Mouse (Mus musculus) ES-Bruce4 (cell line): ENCODE measurements around the gene Abat. TPM values are rescaled to one million over a fixed set of nuclear protein-coding genes. Genes with fewer than 3 reads are reported as not detected.

Experiments used
- H3K27ac ChIP-seq: 2 replicates; pipeline ENCODE4 v1.5.1; 2012; ENCODE audit warnings: low read length, inconsistent platforms; ENCODE audit not compliant: insufficient read depth
- H3K27me3 ChIP-seq: 2 replicates; pipeline ENCODE4 v1.6.1; 2012; ENCODE audit warnings: mild to moderate bottlenecking, low read length, inconsistent platforms; ENCODE audit not compliant: control insufficient read depth, poor library complexity, insufficient read depth, severe bottlenecking
- H3K36me3 ChIP-seq: 2 replicates; pipeline ENCODE4 v1.6.1; 2012; ENCODE audit warnings: inconsistent platforms, mild to moderate bottlenecking, low read length, moderate library complexity; ENCODE audit not compliant: control insufficient read depth, poor library complexity, insufficient read depth, severe bottlenecking
- H3K4me1 ChIP-seq: one replicate; pipeline ENCODE4 v1.8.1; 2011; ENCODE audit warnings: low read length; ENCODE audit not compliant: control insufficient read depth, insufficient read depth
- H3K4me3 ChIP-seq: 2 replicates; pipeline ENCODE4 v1.5.1; 2011; ENCODE audit warnings: low read depth, mild to moderate bottlenecking, low read length
- H3K9ac ChIP-seq: 2 replicates; pipeline ENCODE4 v1.6.1; 2012; ENCODE audit warnings: low read depth, mild to moderate bottlenecking, inconsistent platforms; ENCODE audit not compliant: poor library complexity, severe bottlenecking
- H3K9me3 ChIP-seq: replicated peaks from 2 replicates; pipeline ENCODE4 v1.6.1; 2012; ENCODE audit warnings: mild to moderate bottlenecking, low read length, inconsistent platforms; ENCODE audit not compliant: control insufficient read depth, poor library complexity, insufficient read depth, severe bottlenecking
- CTCF ChIP-seq: IDR thresholded peaks from one replicate; pipeline ENCODE4 v1.8.1; 2011; ENCODE audit warnings: low read depth, low read length
- EP300 ChIP-seq: IDR thresholded peaks from 2 replicates; pipeline ENCODE4 v1.6.1; 2011; ENCODE audit warnings: low read depth, low read length; ENCODE audit not compliant: insufficient read depth
- POLR2A ChIP-seq: IDR thresholded peaks from one replicate; pipeline ENCODE4 v1.8.1; 2011; ENCODE audit warnings: low read length; ENCODE audit not compliant: insufficient read depth
- polyA plus RNA-seq: library from polyadenylated mRNA; stranded (reverse); fragments of >200 nt; gene quantifications from 2 replicates; pipeline ENCODE4 v1.2.4, GENCODE M21; 2011; ENCODE audit warnings: low read depth; ENCODE audit not compliant: missing spikeins, insufficient read depth, insufficient read length

Gene Abat
- polyA plus RNA-seq, 1 experiment, result 2.8 TPM

GRCm38 (mm10) chr16:8637217-8638051 is 124.2 kb downstream of the Abat start, which contains the start of the genes Pmm2 and Tmem186:
Pmm2 (plus strand) TSS chr16:8637674.
Tmem186 (minus strand) TSS chr16:8637712.
- Histone ChIP-seq H3K9ac (peak within 1 kb of the TSS; percentile 77), H3K27me3 (no peaks in the 10 kb centered on the region), H3K4me1 (no peaks in the 10 kb centered on the region), H3K4me3 (peak within 1 kb of the TSS; percentile 99), H3K27ac (peak within 1 kb of the TSS; percentile 65), H3K36me3 (peaks cover 5% of the 10 kb centered on the region; the same call in 1 of the 2 replicates), H3K9me3 (no peaks in the 10 kb centered on the region)
- TF ChIP-seq EP300 (no peak), POLR2A (no peak), CTCF (no peak)

DNA sequence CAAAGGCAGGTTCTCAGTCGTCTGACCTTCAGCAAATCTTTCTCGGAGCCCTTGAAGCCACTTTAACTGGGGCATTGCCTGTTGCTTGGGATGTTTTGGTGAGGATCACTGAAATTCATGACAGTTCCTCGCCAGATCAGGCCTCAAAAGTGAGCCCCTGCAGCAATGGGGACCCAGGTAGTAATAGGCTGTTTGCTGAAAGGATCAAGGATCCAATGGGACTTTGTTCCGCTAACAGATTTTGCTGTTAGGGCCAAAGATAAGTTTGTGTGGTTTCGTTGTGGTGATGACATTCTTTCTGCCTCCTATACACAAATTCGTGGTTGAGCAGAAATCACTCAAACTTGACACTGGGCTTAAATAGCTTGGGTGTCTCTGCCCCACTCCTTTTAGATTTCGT is 124.9 kb downstream of the Abat start:
- H3K36me3 ChIP-seq, result peaks cover 5% of the 10 kb centered on the region; the same call in 1 of the 2 replicates
- H3K27me3 ChIP-seq, result no peaks in the 10 kb centered on the region
- peak overlapping the region; percentile 99 for H3K4me3 ChIP-seq
- no peaks in the 10 kb centered on the region for H3K9me3 ChIP-seq
- H3K4me1 ChIP-seq, result no peaks in the 10 kb centered on the region
- no peak overlapping the region for H3K27ac ChIP-seq
- H3K9ac ChIP-seq, result peak overlapping the region; percentile 77
- TF ChIP-seq EP300, result no peak
- no peak for TF ChIP-seq CTCF
- no peak for TF ChIP-seq POLR2A

DNA sequence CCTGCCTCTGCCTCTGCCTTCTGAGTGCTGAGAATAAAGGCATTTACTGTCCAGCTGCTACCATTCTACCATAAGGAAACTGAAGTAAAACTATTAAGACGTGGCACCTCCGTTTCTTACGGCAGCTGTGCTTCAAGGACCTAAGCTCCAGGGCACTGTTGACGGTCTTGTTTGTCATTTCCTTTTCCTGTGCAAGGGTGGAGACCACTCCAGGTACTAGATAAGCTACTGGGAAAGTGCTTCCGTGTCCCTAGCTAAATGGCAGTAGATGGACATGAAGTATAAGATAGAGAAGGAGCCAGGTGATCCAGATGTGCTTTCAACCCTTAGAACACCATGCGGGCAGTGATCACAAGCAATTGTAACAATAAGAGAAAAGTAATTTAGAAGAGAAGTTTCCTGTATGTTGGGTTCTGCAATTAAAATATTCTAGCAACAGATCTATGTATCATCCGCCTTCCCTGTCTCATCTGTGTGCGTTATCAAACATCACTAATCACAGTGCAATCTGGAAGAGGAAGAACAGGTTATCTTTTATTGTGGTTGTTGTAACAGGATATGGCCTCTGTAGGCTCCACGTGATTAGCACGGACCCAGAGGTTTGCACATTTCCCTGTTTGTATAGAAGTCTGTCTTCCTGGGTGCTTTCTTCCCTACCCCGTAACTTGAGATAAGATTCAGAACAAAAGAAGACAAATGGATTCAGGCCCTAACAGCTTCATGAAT is 126.4 kb downstream of the Abat start:
- Histone ChIP-seq H3K9me3 (no peaks in the 10 kb centered on the region), H3K36me3 (peaks cover 5% of the 10 kb centered on the region; the same call in 1 of the 2 replicates), H3K4me3 (no peak overlapping the region), H3K27ac (no peak overlapping the region), H3K27me3 (no peaks in the 10 kb centered on the region), H3K4me1 (no peaks in the 10 kb centered on the region), H3K9ac (no peak overlapping the region)
- TF ChIP-seq POLR2A, result no peak
- TF ChIP-seq CTCF, result no peak
- TF ChIP-seq EP300, result no peak

DNA sequence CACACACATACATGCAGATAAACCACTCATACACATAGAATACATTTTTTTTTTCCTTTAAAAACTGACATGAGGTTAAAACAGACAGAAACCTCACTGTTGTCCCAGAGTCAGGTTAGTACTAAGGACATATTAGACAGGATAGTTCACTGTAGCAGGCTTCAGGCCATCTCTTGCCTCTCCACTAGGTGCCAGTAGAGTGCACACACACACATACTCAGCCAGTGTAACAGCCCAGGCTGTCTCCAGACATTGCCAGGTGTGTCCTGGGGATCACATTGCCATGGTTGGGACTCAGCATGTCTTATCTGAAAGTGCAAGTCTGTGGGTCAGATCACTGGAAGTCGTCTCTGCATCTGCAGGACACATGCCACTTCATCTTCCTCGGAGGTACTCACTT is 130.6 kb downstream of the Abat start:
- no peaks in the 10 kb centered on the region for H3K9me3 ChIP-seq
- no peaks in the 10 kb centered on the region for H3K4me1 ChIP-seq
- no peaks in the 10 kb centered on the region for H3K27me3 ChIP-seq
- H3K4me3 ChIP-seq, result no peak overlapping the region
- peaks cover 13% of the 10 kb centered on the region for H3K36me3 ChIP-seq
- TF ChIP-seq CTCF, result peak; percentile 80
- TF ChIP-seq POLR2A, result no peak
- no peak overlapping the region for H3K9ac ChIP-seq
- no peak overlapping the region for H3K27ac ChIP-seq

DNA sequence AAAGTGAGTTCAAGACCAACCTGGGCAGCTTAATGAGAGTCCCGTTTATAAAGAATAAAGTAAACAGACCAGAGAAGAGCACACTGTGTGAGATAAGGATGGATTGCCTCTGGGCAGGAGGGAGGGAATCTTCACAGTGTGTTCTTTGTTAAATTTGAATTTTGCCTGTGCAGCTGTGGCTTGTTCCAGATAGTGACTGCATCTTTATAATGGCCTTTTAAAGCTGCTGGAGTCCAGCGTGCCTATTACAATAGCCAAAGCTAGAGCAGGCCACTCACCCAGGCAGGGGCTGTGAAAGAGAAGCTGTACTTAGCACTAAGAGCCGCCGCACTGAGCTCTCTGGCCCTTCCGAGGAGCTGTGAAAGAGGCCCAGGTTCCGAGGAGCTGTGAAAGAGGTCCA is 132.3 kb downstream of the Abat start:
- H3K36me3 ChIP-seq, result peaks cover 13% of the 10 kb centered on the region
- no peak overlapping the region for H3K4me3 ChIP-seq
- H3K27me3 ChIP-seq, result no peaks in the 10 kb centered on the region
- H3K9ac ChIP-seq, result no peak overlapping the region
- no peak for TF ChIP-seq CTCF
- TF ChIP-seq EP300, result no peak
- no peak for TF ChIP-seq POLR2A
- no peak overlapping the region for H3K27ac ChIP-seq
- no peaks in the 10 kb centered on the region for H3K9me3 ChIP-seq
- no peaks in the 10 kb centered on the region for H3K4me1 ChIP-seq

DNA sequence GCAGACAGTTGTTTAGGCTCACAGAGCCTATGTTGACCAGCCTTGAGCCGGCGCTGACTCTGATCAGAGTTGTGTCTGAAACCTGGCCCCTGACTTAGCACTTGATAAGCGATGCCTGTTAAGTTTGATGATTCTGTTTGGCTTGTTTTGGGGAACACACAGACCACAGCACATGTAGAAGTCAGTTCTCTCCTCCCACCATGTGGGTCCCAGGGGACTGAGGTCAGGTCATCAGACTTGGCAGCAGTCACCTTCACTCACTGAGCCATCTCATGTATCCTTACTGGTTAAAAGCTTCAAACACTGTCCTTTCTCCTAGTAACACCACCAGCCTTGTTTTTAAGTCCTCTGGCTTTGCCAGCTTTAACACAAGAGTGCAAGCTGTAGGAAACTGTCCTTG is 136.8 kb downstream of the Abat start:
- H3K4me1 ChIP-seq, result no peaks in the 10 kb centered on the region
- TF ChIP-seq CTCF (no peak), EP300 (no peak)
- H3K4me3 ChIP-seq, result no peak overlapping the region
- no peak overlapping the region for H3K27ac ChIP-seq
- H3K9me3 ChIP-seq, result no peaks in the 10 kb centered on the region
- H3K27me3 ChIP-seq, result no peaks in the 10 kb centered on the region
- H3K36me3 ChIP-seq, result peaks cover 13% of the 10 kb centered on the region
- no peak overlapping the region for H3K9ac ChIP-seq
